14 mouse cellular contexts compared by ENCODE assay signal in the genomic region with DNA sequence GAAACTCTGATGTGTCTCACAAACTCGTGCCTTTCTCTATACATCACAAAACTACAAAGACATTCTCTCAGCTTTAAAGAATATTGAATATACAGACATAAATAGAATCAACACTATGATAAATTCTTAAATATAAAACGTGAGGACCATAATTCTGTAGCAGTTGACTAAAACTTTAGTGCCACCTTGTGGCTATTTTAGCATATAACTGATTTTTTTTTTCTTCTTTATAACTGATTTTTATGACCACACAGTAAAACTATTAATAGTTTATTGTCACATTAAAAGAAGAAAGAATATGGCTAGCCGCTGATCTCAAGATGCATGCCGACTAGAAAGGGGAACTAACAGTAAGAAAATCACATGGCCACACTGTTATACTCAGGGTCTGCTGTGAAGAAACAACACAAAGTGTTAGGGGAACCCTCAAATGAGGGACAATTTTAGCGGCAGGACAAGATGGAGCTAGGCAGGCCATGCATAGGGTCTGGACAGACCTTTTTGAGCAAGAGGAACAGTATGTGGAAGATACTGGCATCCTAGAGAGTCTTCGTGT. TPM values are rescaled to one million over a fixed set of nuclear protein-coding genes. Genes with fewer than 3 reads are reported as not detected.
DNase-seq lines count a peak whose midpoint lies in the region; ATAC-seq and TF ChIP-seq lines count a peak whose summit lies in the region.
"Had no signal": no experiment of that assay in that cellular context is flagged by ENCODE, and none has a peak within 500 bp of the region (broad histone marks: within the 10 kb centered on the region; RNA-seq: fewer than 3 reads in every experiment).

No protein-coding gene starts in this region.

- peak; percentile 44 for TF ChIP-seq CTCF in liver, postnatal 0 days (IDR thresholded peaks at IDR 0.05; ENCODE audit: low read depth)
- TF ChIP-seq CTCF in MEL (IDR thresholded peaks at IDR 0.05 in 2 of 3, conservative IDR thresholded peaks at IDR 0.05 in 1 of 3; ENCODE audit: control insufficient read depth in 1 of 3, insufficient read depth in 1 of 3, low read depth in 2 of 3, low read length in 3 of 3, poor library complexity in 1 of 3, severe bottlenecking in 1 of 3) = peak in 2 of 3 experiments; percentile 27 to 89; a peak in 4 of 6 replicates

- no peak overlapping the region for H3K4me2 ChIP-seq in forebrain, embryonic 14.5 days (ENCODE audit: low read length)
- no peak overlapping the region for H3K4me2 ChIP-seq in liver, postnatal 0 days (ENCODE audit: low read depth, low read length)
- H3K4me2 ChIP-seq in liver, embryonic 11.5 days = no peak overlapping the region
- H3K4me2 ChIP-seq: liver, embryonic 15.5 days; neural tube, embryonic 12.5 days; stomach, embryonic 15.5 days had no signal

- H3K36me3 ChIP-seq in forebrain, embryonic 14.5 days (ENCODE audit: control insufficient read depth, insufficient read depth, low read length) = no peaks in the 10 kb centered on the region
- H3K36me3 ChIP-seq in forebrain, embryonic 10.5 days (replicated peaks) = no peaks in the 10 kb centered on the region
- H3K36me3 ChIP-seq in liver, postnatal 0 days (replicated peaks; ENCODE audit: insufficient read depth, low read length) = no peaks in the 10 kb centered on the region
- H3K36me3 ChIP-seq in liver, embryonic 11.5 days (ENCODE audit: control insufficient read depth, insufficient read depth, low read length) = no peaks in the 10 kb centered on the region
- H3K36me3 ChIP-seq in MEL (ENCODE audit: control insufficient read depth in 1 of 2, insufficient read depth in 2 of 2, low read length in 2 of 2) = peaks cover 0 to 2% of the 10 kb centered on the region in 2 experiments; a peak in 1 of 4 replicates
- H3K36me3 ChIP-seq: liver, embryonic 15.5 days; neural tube, embryonic 12.5 days; stomach, embryonic 15.5 days had no signal

- TF ChIP-seq POLR2A in MEL (IDR thresholded peaks at IDR 0.05; ENCODE audit: control insufficient read depth in 1 of 2, insufficient read depth in 1 of 2, low read depth in 1 of 2, low read length in 2 of 2, poor library complexity in 1 of 2) = no peak

- WGBS in forebrain, embryonic 14.5 days = 56% methylated on average over 6 of the region's 6 CpGs
- 58% methylated on average over 6 of the region's 6 CpGs for WGBS in forebrain, embryonic 10.5 days
- WGBS in liver, postnatal 0 days (ENCODE audit: insufficient replicate concordance) = 21% methylated on average over 6 of the region's 6 CpGs
- 33% methylated on average over 6 of the region's 6 CpGs for WGBS in liver, embryonic 11.5 days

- no peak for TF ChIP-seq EP300 in liver, postnatal 0 days (IDR thresholded peaks at IDR 0.05; ENCODE audit: low read depth)
- TF ChIP-seq EP300 in MEL (IDR thresholded peaks at IDR 0.05; ENCODE audit: low read depth in 1 of 2, low read length in 2 of 2) = no peak

- H3K27ac ChIP-seq in forebrain, embryonic 14.5 days (ENCODE audit: low read depth, low read length) = no peak overlapping the region
- no peak overlapping the region for H3K27ac ChIP-seq in forebrain, embryonic 10.5 days
- no peak overlapping the region for H3K27ac ChIP-seq in liver, postnatal 0 days (ENCODE audit: low read depth)
- no peak overlapping the region for H3K27ac ChIP-seq in liver, embryonic 11.5 days (ENCODE audit: low read depth, low read length)
- H3K27ac ChIP-seq in MEL (ENCODE audit: control insufficient read depth, low read depth, low read length) = no peak overlapping the region
- H3K27ac ChIP-seq: liver, embryonic 15.5 days; neural tube, embryonic 12.5 days; stomach, embryonic 15.5 days had no signal

- H3K9me3 ChIP-seq in forebrain, embryonic 14.5 days (replicated peaks; ENCODE audit: control insufficient read depth, low read length) = no peaks in the 10 kb centered on the region
- no peaks in the 10 kb centered on the region for H3K9me3 ChIP-seq in forebrain, embryonic 10.5 days
- no peaks in the 10 kb centered on the region for H3K9me3 ChIP-seq in liver, postnatal 0 days (ENCODE audit: low read length)
- H3K9me3 ChIP-seq in liver, embryonic 11.5 days (ENCODE audit: control insufficient read depth, low read length) = no peaks in the 10 kb centered on the region
- no peaks in the 10 kb centered on the region for H3K9me3 ChIP-seq in MEL (replicated peaks; ENCODE audit: insufficient read depth, low read length)
- H3K9me3 ChIP-seq: G1E; liver, embryonic 15.5 days; neural tube, embryonic 12.5 days; stomach, embryonic 15.5 days had no signal

- peak; percentile 67 for DNase-seq in forebrain, embryonic 14.5 days (ENCODE audit: low spot score)
- DNase-seq in forebrain, embryonic 10.5 days (ENCODE audit: extremely low spot score, low spot score) = no peak
- DNase-seq in liver, postnatal 0 days = no peak
- DNase-seq in liver, embryonic 11.5 days (ENCODE audit: low spot score) = no peak
- DNase-seq in MEL (ENCODE audit: low read depth, low spot score) = peak; percentile 68
- no peak for DNase-seq in frontal cortex, postnatal 10 days (ENCODE audit: low spot score in 2 of 2)
- no peak for DNase-seq in frontal cortex, postnatal 36 days (ENCODE audit: low spot score in 2 of 2)
- DNase-seq: kidney, postnatal 14 days had no signal

- no peak overlapping the region for H3K4me3 ChIP-seq in forebrain, embryonic 14.5 days (ENCODE audit: low read depth, low read length)
- H3K4me3 ChIP-seq in forebrain, embryonic 10.5 days = no peak overlapping the region
- no peak overlapping the region for H3K4me3 ChIP-seq in liver, postnatal 0 days (ENCODE audit: low read depth, low read length)
- no peak overlapping the region for H3K4me3 ChIP-seq in liver, embryonic 11.5 days (ENCODE audit: low read depth, low read length)
- H3K4me3 ChIP-seq in MEL (ENCODE audit: control insufficient read depth in 1 of 2, insufficient read depth in 1 of 2, low read depth in 2 of 2, low read length in 2 of 2) = no peak overlapping the region
- H3K4me3 ChIP-seq: erythroblast, embryonic 14.5 days; liver, embryonic 15.5 days; neural tube, embryonic 12.5 days; stomach, embryonic 15.5 days had no signal

- no peaks in the 10 kb centered on the region for H3K79me2 ChIP-seq in MEL (ENCODE audit: control insufficient read depth, insufficient read depth, low read length, poor library complexity)

- H3K4me1 ChIP-seq in forebrain, embryonic 14.5 days (ENCODE audit: control insufficient read depth, insufficient read depth, low read length) = no peaks in the 10 kb centered on the region
- no peaks in the 10 kb centered on the region for H3K4me1 ChIP-seq in forebrain, embryonic 10.5 days
- H3K4me1 ChIP-seq in liver, postnatal 0 days (ENCODE audit: insufficient read depth) = peaks cover 3% of the 10 kb centered on the region; the same call in 1 of the 2 replicates
- no peaks in the 10 kb centered on the region for H3K4me1 ChIP-seq in liver, embryonic 11.5 days (replicated peaks; ENCODE audit: control insufficient read depth, insufficient read depth, low read length)
- H3K4me1 ChIP-seq in MEL (ENCODE audit: control insufficient read depth in 1 of 2, insufficient read depth in 2 of 2, low read length in 2 of 2) = no peaks in the 10 kb centered on the region
- H3K4me1 ChIP-seq: neural tube, embryonic 12.5 days; stomach, embryonic 15.5 days had no signal

- no peak overlapping the region for H3K9ac ChIP-seq in forebrain, embryonic 14.5 days (ENCODE audit: low read length)
- no peak overlapping the region for H3K9ac ChIP-seq in liver, postnatal 0 days (replicated peaks)
- H3K9ac ChIP-seq in liver, embryonic 11.5 days (ENCODE audit: low read depth, low read length) = no peak overlapping the region
- no peak overlapping the region for H3K9ac ChIP-seq in MEL (ENCODE audit: control insufficient read depth, low read depth, low read length, poor library complexity, severe bottlenecking)
- H3K9ac ChIP-seq: liver, embryonic 15.5 days; neural tube, embryonic 12.5 days; stomach, embryonic 15.5 days had no signal

- peak; percentile 99 for TF ChIP-seq RAD21 in MEL (IDR thresholded peaks at IDR 0.05; ENCODE audit: low read depth, low read length)

- H3K27me3 ChIP-seq in forebrain, embryonic 14.5 days (replicated peaks; ENCODE audit: control insufficient read depth, insufficient read depth, low read length) = no peaks in the 10 kb centered on the region
- no peaks in the 10 kb centered on the region for H3K27me3 ChIP-seq in forebrain, embryonic 10.5 days (ENCODE audit: poor library complexity, severe bottlenecking)
- no peaks in the 10 kb centered on the region for H3K27me3 ChIP-seq in liver, postnatal 0 days (ENCODE audit: insufficient read depth, low read length)
- H3K27me3 ChIP-seq in liver, embryonic 11.5 days (replicated peaks; ENCODE audit: control insufficient read depth, insufficient read depth, low read length) = no peaks in the 10 kb centered on the region
- H3K27me3 ChIP-seq in MEL (ENCODE audit: control insufficient read depth in 1 of 2, insufficient read depth in 2 of 2, low read length in 2 of 2) = peaks cover 0 to 1% of the 10 kb centered on the region in 2 experiments; a peak in 2 of 4 replicates
- H3K27me3 ChIP-seq: neural tube, embryonic 12.5 days; stomach, embryonic 15.5 days had no signal

- no peak for ATAC-seq in forebrain, embryonic 14.5 days
- no peak for ATAC-seq in liver, postnatal 0 days
- ATAC-seq in liver, embryonic 11.5 days (replicated peaks; ENCODE audit: low FRiP score) = no peak
- ATAC-seq in megakaryocyte, adult 5-6 weeks (ENCODE audit: poor library complexity, severe bottlenecking) = peak; percentile 51

TF ChIP-seq in MEL, 35 proteins besides CTCF, POLR2A, EP300 and RAD21 (continues in another document):
- TF ChIP-seq BHLHE40 (IDR thresholded peaks at IDR 0.05; ENCODE audit: borderline replicate concordance, low read depth, low read length) = peak; percentile 82; the same call in 1 of the 2 replicates
- TF ChIP-seq ZC3H11A (IDR thresholded peaks at IDR 0.05; ENCODE audit: low read depth, low read length) = peak; percentile 96
- peak; percentile 97 for TF ChIP-seq SMC3 (IDR thresholded peaks at IDR 0.05; ENCODE audit: low read depth, low read length)
- TF ChIP-seq MYC (IDR thresholded peaks at IDR 0.05; ENCODE audit: low read depth, low read length) = peak; percentile 62; the same call in 1 of the 2 replicates
- no peak for TF ChIP-seq USF1 (IDR thresholded peaks at IDR 0.05; ENCODE audit: low read depth, low read length)
- no peak for TF ChIP-seq MAFK (IDR thresholded peaks at IDR 0.05; ENCODE audit: borderline replicate concordance, low read depth, low read length)
- TF ChIP-seq SIN3A (IDR thresholded peaks at IDR 0.05; ENCODE audit: low read length) = peak; percentile 69

RNA-seq across cellular contexts. Expression of a gene that starts 18.9 kb away (rescaled TPM):
- polyA plus RNA-seq in forebrain, embryonic 14.5 days (2014; fragmentation: Nextera tagmentation; extraction: Ambion mirVana) = 0.09 and 0.11 TPM in 2 replicates
- polyA plus RNA-seq in forebrain, embryonic 10.5 days (2016; fragmentation: Nextera tagmentation; extraction: Ambion mirVana) = 0.33 TPM in 1 of 2 replicates, not detected in the other
- 0.24 and 0.29 TPM in 2 replicates for polyA plus RNA-seq in liver, postnatal 0 days (2015; fragmentation: Nextera tagmentation; extraction: Ambion mirVana)
- polyA plus RNA-seq in liver, embryonic 11.5 days (2014; fragmentation: Nextera tagmentation; extraction: Ambion mirVana) = 1.4 and 1.9 TPM in 2 replicates
- total RNA-seq in MEL (2012; rRNA removed) = 17.0 and 18.6 TPM in 2 replicates
- 10 to 100 TPM in 1 of 2 experiments, not detected in 1; 16.0 TPM for polyA plus RNA-seq in MEL (2012; ENCODE audit: insufficient read depth in 1 of 2, insufficient read length in 2 of 2, low read depth in 1 of 2, low replicate concordance in 2 of 2, missing spikeins in 1 of 2)
- total RNA-seq in megakaryocyte, adult 5-6 weeks (2015) = not detected in 2 replicates
- not detected in 2 replicates for total RNA-seq in megakaryocyte, adult 5-6 weeks (2017)
- polyA plus RNA-seq: erythroblast, embryonic 14.5 days; neural tube, embryonic 12.5 days had no signal

Comparison
In these comparisons a context has a peak if more than half of its experiments do, and no peak if none do; other contexts are left out.
1. DNase-seq: peak in forebrain, embryonic 14.5 days (single experiment) and MEL (single experiment); none in forebrain, embryonic 10.5 days (single experiment), liver, postnatal 0 days (single experiment), liver, embryonic 11.5 days (single experiment), frontal cortex, postnatal 10 days (0 of 2) and frontal cortex, postnatal 36 days (0 of 2).